Mouse (Mus musculus) megakaryocyte progenitor cell, adult 5-6 weeks (primary cell): ENCODE results near the gene Pole. TPM values are rescaled to one million over a fixed set of nuclear protein-coding genes. Genes with fewer than 3 reads are reported as not detected.

Source experiments
- total RNA-seq, 2 experiments: library from RNA; stranded (forward) in 1 of 2; stranded (reverse) in 1 of 2; fragments of 157-497, 149-512 nt in 1 of 2; fragments of 200-1000 nt in 1 of 2; gene quantifications; 2 replicates each; pipeline versions ENCODE4 v1.2.3 to v1.2.4; 2015 to 2017

The Pole gene
- total RNA-seq, 2 experiments from 2014 or later: 41.6 to 77.1 TPM

Other genes with a start within 250 kb of the Pole start
- 4.1 and 7.2 TPM in 2 replicates for gene Gm17655, start 213.8 kb upstream of the Pole start, total RNA-seq (2015)
- 6.0 and 29.3 TPM in 2 replicates for gene Gm17655, start 213.8 kb upstream of the Pole start, total RNA-seq (2017)
- gene Gm35315, start 191.9 kb upstream of the Pole start, total RNA-seq (2015): 1.7 and 3.0 TPM in 2 replicates
- gene Gm35315, start 191.9 kb upstream of the Pole start, total RNA-seq (2017): 1.2 and 1.6 TPM in 2 replicates
- not detected in 2 replicates for gene Plcxd1, start 186.3 kb upstream of the Pole start, total RNA-seq (2015)
- 0.17 TPM in 1 of 2 replicates, not detected in the other for gene Plcxd1, start 186.3 kb upstream of the Pole start, total RNA-seq (2017)
- 12.0 and 12.7 TPM in 2 replicates for gene Gtpbp6, start 178.1 kb upstream of the Pole start, total RNA-seq (2015)
- gene Gtpbp6, start 178.1 kb upstream of the Pole start, total RNA-seq (2017): 17.3 and 19.8 TPM in 2 replicates
- gene Zfp605, start 176.2 kb upstream of the Pole start, total RNA-seq (2015): 4.3 and 6.7 TPM in 2 replicates
- 7.3 and 11.1 TPM in 2 replicates for gene Zfp605, start 176.2 kb upstream of the Pole start, total RNA-seq (2017)
- 29.1 and 34.6 TPM in 2 replicates for gene Chfr, start 150.5 kb upstream of the Pole start, total RNA-seq (2015)
- 43.9 and 57.1 TPM in 2 replicates for gene Chfr, start 150.5 kb upstream of the Pole start, total RNA-seq (2017)
- gene Golga3, start 109.6 kb upstream of the Pole start, total RNA-seq (2015): 11.9 and 13.7 TPM in 2 replicates
- 21.4 and 22.6 TPM in 2 replicates for gene Golga3, start 109.6 kb upstream of the Pole start, total RNA-seq (2017)
- 40.9 and 44.1 TPM in 2 replicates for gene Ankle2, start 55.3 kb upstream of the Pole start, total RNA-seq (2015)
- gene Ankle2, start 55.3 kb upstream of the Pole start, total RNA-seq (2017): 52.5 and 52.6 TPM in 2 replicates
- gene Pgam5, start 16.4 kb upstream of the Pole start, total RNA-seq (2015): 42.9 and 47.8 TPM in 2 replicates
- 32.7 and 35.3 TPM in 2 replicates for gene Pgam5, start 16.4 kb upstream of the Pole start, total RNA-seq (2017)
- gene Pxmp2, start 120 bp upstream of the Pole start, total RNA-seq (2015): 9.8 and 13.5 TPM in 2 replicates
- gene Pxmp2, start 120 bp upstream of the Pole start, total RNA-seq (2017): 6.2 and 9.1 TPM in 2 replicates
- gene P2rx2, start 56.9 kb downstream of the Pole start, total RNA-seq (2015): not detected in 2 replicates
- not detected in 2 replicates for gene P2rx2, start 56.9 kb downstream of the Pole start, total RNA-seq (2017)
- gene Lrcol1, start 58.4 kb downstream of the Pole start, total RNA-seq (2015): not detected in 2 replicates
- gene Lrcol1, start 58.4 kb downstream of the Pole start, total RNA-seq (2017): not detected in 2 replicates
- gene Fbrsl1, start 162.2 kb downstream of the Pole start, total RNA-seq (2015): 21.3 and 35.4 TPM in 2 replicates
- gene Fbrsl1, start 162.2 kb downstream of the Pole start, total RNA-seq (2017): 9.3 and 12.2 TPM in 2 replicates